Mouse (Mus musculus): ENCODE data around the gene Efna5.

DNA sequence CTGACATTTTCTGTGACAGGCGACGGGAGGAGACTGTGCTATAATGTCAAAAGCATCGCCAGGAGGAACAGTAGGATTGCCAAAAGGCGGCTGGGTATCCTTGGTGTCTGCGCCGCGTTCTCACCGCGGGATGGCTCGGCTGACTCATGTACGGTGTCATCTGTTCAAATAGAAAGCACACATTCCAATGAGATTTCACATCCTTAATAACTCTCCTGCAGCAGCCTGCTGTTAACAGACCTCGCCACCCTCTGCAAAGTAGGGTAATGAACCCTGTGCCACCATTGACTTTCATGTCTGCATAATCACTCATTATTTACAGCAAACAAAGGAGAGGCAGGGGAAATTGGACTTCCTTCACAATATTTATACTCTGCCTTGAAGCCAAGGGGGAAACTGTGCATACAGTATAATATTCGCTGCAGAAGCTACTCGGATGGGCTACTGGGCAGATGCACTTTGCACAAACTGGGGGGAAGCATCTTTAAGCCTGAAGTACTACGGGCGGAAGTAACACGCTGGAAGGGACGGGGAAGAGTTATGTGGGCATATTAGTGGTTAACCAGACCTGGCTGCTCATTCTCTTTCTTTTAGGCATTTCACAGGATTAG lies 273.7 kb downstream of the Efna5 start:
- no peak for TF ChIP-seq POLR2A (IDR thresholded peaks at IDR 0.05; ENCODE audit: control insufficient read depth, extremely low read depth, insufficient read depth, low read length, poor library complexity)
- no peak for TF ChIP-seq CTCF (IDR thresholded peaks at IDR 0.05; ENCODE audit: borderline replicate concordance, control insufficient read depth, extremely low read depth, insufficient read depth, low read length, poor library complexity)
